In genomic region chr2:132841071-132841470, GRCm38 (mm10) we compare ENCODE assay signal across 29 mouse cellular contexts. TPM values are rescaled to one million over a fixed set of nuclear protein-coding genes. Genes with fewer than 3 reads are reported as not detected.
DNase-seq lines count a peak whose midpoint lies in the region; ATAC-seq lines count a peak whose summit lies in the region.
"Had no signal": no experiment of that assay in that cellular context is flagged by ENCODE, and none has a peak within 500 bp of the region (broad histone marks: within the 10 kb centered on the region; RNA-seq: fewer than 3 reads in every experiment).

No protein-coding gene starts in this region.

- DNase-seq in cerebellum, adult 9-11 months = peak; percentile 28
- peak; percentile 11 for DNase-seq in brain, adult 2 months (ENCODE audit: low read depth, low spot score)
- DNase-seq: adrenal gland, postnatal 10 days; adrenal gland, postnatal 36 days; B cell, adult 2 months; cerebellum, adult 8-10 months; embryo, embryonic 11 days; gastrocnemius, postnatal 10 days; gastrocnemius, postnatal 36 days; heart, adult 2 months; heart, postnatal 14 days; heart, postnatal 4 days; kidney, adult 18-20 months; kidney, adult 9 months had no signal

- H3K9me3 ChIP-seq in forebrain, embryonic 15.5 days = no peaks in the 10 kb centered on the region
- H3K9me3 ChIP-seq in forebrain, embryonic 13.5 days (replicated peaks) = no peaks in the 10 kb centered on the region
- H3K9me3 ChIP-seq: embryonic facial prominence, embryonic 10.5 days; embryonic facial prominence, embryonic 13.5 days; G1E; heart, embryonic 10.5 days; heart, embryonic 13.5 days had no signal

- no peaks in the 10 kb centered on the region for H3K27me3 ChIP-seq in forebrain, embryonic 15.5 days
- no peaks in the 10 kb centered on the region for H3K27me3 ChIP-seq in forebrain, embryonic 13.5 days
- H3K27me3 ChIP-seq: CH12.LX; embryonic facial prominence, embryonic 13.5 days; heart, embryonic 13.5 days; Patski had no signal

- no peaks in the 10 kb centered on the region for H3K36me3 ChIP-seq in forebrain, embryonic 15.5 days
- peaks cover 41% of the 10 kb centered on the region; the same call in 1 of the 2 replicates for H3K36me3 ChIP-seq in forebrain, embryonic 13.5 days (ENCODE audit: poor library complexity, severe bottlenecking)

- H3K4me3 ChIP-seq in forebrain, embryonic 15.5 days = no peak overlapping the region
- no peak overlapping the region for H3K4me3 ChIP-seq in forebrain, embryonic 13.5 days
- H3K4me3 ChIP-seq: embryonic facial prominence, embryonic 10.5 days; embryonic facial prominence, embryonic 13.5 days; erythroblast, embryonic 14.5 days; heart, adult 2 months; heart, embryonic 10.5 days; heart, embryonic 13.5 days had no signal

- no peak overlapping the region for H3K4me2 ChIP-seq in forebrain, embryonic 15.5 days (replicated peaks)
- no peak overlapping the region for H3K4me2 ChIP-seq in forebrain, embryonic 13.5 days
- H3K4me2 ChIP-seq: embryonic facial prominence, embryonic 13.5 days; heart, embryonic 13.5 days; hindbrain, embryonic 14.5 days had no signal

- WGBS in forebrain, embryonic 15.5 days = 79% methylated on average over 4 of the region's 4 CpGs
- 92% methylated on average over 4 of the region's 4 CpGs for WGBS in forebrain, embryonic 13.5 days

- ATAC-seq in cerebellum, adult (ENCODE audit: insufficient number of reproducible peaks, low FRiP score, low TSS enrichment) = no peak
- no peak for ATAC-seq in forebrain, embryonic 15.5 days (replicated peaks)
- ATAC-seq in forebrain, embryonic 13.5 days = no peak
- no peak for ATAC-seq in inflammation-experienced regulatory T-cells, adult 6 months
- ATAC-seq: intestine, embryonic 16.5 days; Patski had no signal

- no peak overlapping the region for H3K9ac ChIP-seq in forebrain, embryonic 15.5 days (replicated peaks)
- H3K9ac ChIP-seq in forebrain, embryonic 13.5 days = no peak overlapping the region
- H3K9ac ChIP-seq: embryonic facial prominence, embryonic 13.5 days; heart, embryonic 13.5 days; hindbrain, embryonic 14.5 days had no signal

- H3K4me1 ChIP-seq in forebrain, embryonic 15.5 days = no peaks in the 10 kb centered on the region; the same call in 1 of the 2 replicates
- H3K4me1 ChIP-seq in forebrain, embryonic 13.5 days = no peaks in the 10 kb centered on the region
- H3K4me1 ChIP-seq: embryonic facial prominence, embryonic 10.5 days; embryonic facial prominence, embryonic 13.5 days; heart, embryonic 10.5 days; heart, embryonic 13.5 days had no signal

- peak overlapping the region; percentile 31; the same call in 1 of the 2 replicates for H3K27ac ChIP-seq in forebrain, embryonic 15.5 days (replicated peaks)
- no peak overlapping the region for H3K27ac ChIP-seq in forebrain, embryonic 13.5 days
- H3K27ac ChIP-seq: embryonic facial prominence, embryonic 10.5 days; embryonic facial prominence, embryonic 13.5 days; heart, adult 2 months; heart, embryonic 10.5 days; heart, embryonic 13.5 days; hindbrain, embryonic 14.5 days had no signal

RNA-seq across cellular contexts. Expression of gene Crls1, which starts 5.4 kb away (rescaled TPM):
- 17.3 and 20.1 TPM in 2 replicates for polyA plus RNA-seq in forebrain, embryonic 15.5 days (2015; fragmentation: Nextera tagmentation; extraction: Ambion mirVana)
- polyA plus RNA-seq in forebrain, embryonic 13.5 days (2015; fragmentation: Nextera tagmentation; extraction: Ambion mirVana) = 9.8 and 10.1 TPM in 2 replicates
- polyA plus RNA-seq in inflammation-experienced regulatory T-cells, adult 6 months (2017; shearing (Covaris generic)) = 1 to 10 TPM; 2.9 to 4.1 (median 3.6) TPM

RNA-seq across cellular contexts. Expression of gene Mcm8, which starts 25.1 kb away (rescaled TPM):
- polyA plus RNA-seq in forebrain, embryonic 15.5 days (2015; fragmentation: Nextera tagmentation; extraction: Ambion mirVana) = 8.7 and 8.8 TPM in 2 replicates
- polyA plus RNA-seq in forebrain, embryonic 13.5 days (2015; fragmentation: Nextera tagmentation; extraction: Ambion mirVana) = 15.0 and 16.8 TPM in 2 replicates
- polyA plus RNA-seq in inflammation-experienced regulatory T-cells, adult 6 months (2017; shearing (Covaris generic)) = 1 to 10 TPM; 1.9 to 4.2 (median 2.1) TPM

RNA-seq across cellular contexts. Expression of gene Trmt6, which starts 25.2 kb away (rescaled TPM):
- polyA plus RNA-seq in forebrain, embryonic 15.5 days (2015; fragmentation: Nextera tagmentation; extraction: Ambion mirVana) = 28.0 and 31.7 TPM in 2 replicates
- 33.8 and 34.6 TPM in 2 replicates for polyA plus RNA-seq in forebrain, embryonic 13.5 days (2015; fragmentation: Nextera tagmentation; extraction: Ambion mirVana)
- polyA plus RNA-seq in inflammation-experienced regulatory T-cells, adult 6 months (2017; shearing (Covaris generic)) = 10 to 100 TPM; 45.1 to 66.1 (median 45.9) TPM

RNA-seq across cellular contexts. Expression of gene Lrrn4, which starts 39.6 kb away (rescaled TPM):
- polyA plus RNA-seq in forebrain, embryonic 15.5 days (2015; fragmentation: Nextera tagmentation; extraction: Ambion mirVana) = 0.06 and 0.19 TPM in 2 replicates
- 0.04 and 0.15 TPM in 2 replicates for polyA plus RNA-seq in forebrain, embryonic 13.5 days (2015; fragmentation: Nextera tagmentation; extraction: Ambion mirVana)
- polyA plus RNA-seq in inflammation-experienced regulatory T-cells, adult 6 months (2017; shearing (Covaris generic)) = under 1 TPM; 0.44 to 0.62 (median 0.50) TPM
- polyA plus RNA-seq: erythroblast, embryonic 14.5 days; G1E; hindbrain, embryonic 11.5 days; Patski had no signal

RNA-seq across cellular contexts. Expression of gene Chgb, which starts 60.0 kb away (rescaled TPM):
- polyA plus RNA-seq in forebrain, embryonic 15.5 days (2015; fragmentation: Nextera tagmentation; extraction: Ambion mirVana) = 36.3 and 39.4 TPM in 2 replicates
- polyA plus RNA-seq in forebrain, embryonic 13.5 days (2015; fragmentation: Nextera tagmentation; extraction: Ambion mirVana) = 23.5 and 27.1 TPM in 2 replicates
- under 1 TPM in 1 of 3 experiments, not detected in 2; 0.28 TPM for polyA plus RNA-seq in inflammation-experienced regulatory T-cells, adult 6 months (2017; shearing (Covaris generic))
- polyA plus RNA-seq: erythroblast, embryonic 14.5 days had no signal
